In genomic region chr17:16339720-16340470, GRCm38 (mm10) we compare ENCODE assay signal across 14 mouse cellular contexts.
DNase-seq lines count a peak whose midpoint lies in the region; TF ChIP-seq lines count a peak whose summit lies in the region.
"Had no signal": no experiment of that assay in that cellular context is flagged by ENCODE, and none has a peak within 500 bp of the region (broad histone marks: within the 10 kb centered on the region; RNA-seq: fewer than 3 reads in every experiment).

No protein-coding gene starts in this region.

- intact Hi-C loops in gastrocnemius, postnatal 14 days (cut with DNase I; ENCODE audit: low total_unique reads): no loop called here
- intact Hi-C loops in left cerebral cortex, adult 2 months (cut with DNase I): loop anchor here (10.0 kb wide), 1 partner anchor 325 kb away; no protein-coding TSS in a partner anchor

- H3K27ac ChIP-seq in left cerebral cortex, adult 2 months: no peak overlapping the region
- H3K27ac ChIP-seq: forebrain, embryonic 13.5 days; hindbrain, embryonic 13.5 days; layer of hippocampus, adult 2 months had no signal

- no peak for TF ChIP-seq CTCF in left cerebral cortex, adult 2 months (IDR thresholded peaks at IDR 0.05)

- DNase-seq in gastrocnemius, postnatal 14 days: peak; percentile 6
- DNase-seq in gastrocnemius, postnatal 4 days (ENCODE audit: low spot score in 2 of 2): no peak
- DNase-seq in left cerebral cortex, adult 9 months (ENCODE audit: low spot score in 2 of 2): peak; percentile 5 to 17
- DNase-seq in left cerebral cortex, adult 2 months (ENCODE audit: extremely low spot score in 1 of 2, low spot score in 2 of 2): no peak
- DNase-seq in Muller cell, postnatal 12 days (ENCODE audit: inconsistent ontology term): peak; percentile 66
- DNase-seq in fibroblast of lung, adult 2 months (ENCODE audit: low read depth): peak; percentile 24
- no peak for DNase-seq in urinary bladder, postnatal 36 days (ENCODE audit: low spot score in 2 of 2)
- no peak for DNase-seq in B cell, adult 2 months
- DNase-seq: cerebellum, adult 9-11 months; lung, postnatal 4 days; right cerebral cortex, postnatal 4 days had no signal

- no peak overlapping the region for H3K4me3 ChIP-seq in left cerebral cortex, adult 2 months
- H3K4me3 ChIP-seq: forebrain, embryonic 13.5 days; hindbrain, embryonic 13.5 days; layer of hippocampus, adult 2 months had no signal

Comparison
In these comparisons a context has a peak if more than half of its experiments do, and no peak if none do; other contexts are left out.
1. DNase-seq: peak in gastrocnemius, postnatal 14 days (single experiment), left cerebral cortex, adult 9 months (2 of 2), Muller cell, postnatal 12 days (single experiment) and fibroblast of lung, adult 2 months (single experiment); none in gastrocnemius, postnatal 4 days (0 of 2), left cerebral cortex, adult 2 months (0 of 2), urinary bladder, postnatal 36 days (0 of 2) and B cell, adult 2 months (0 of 2).